Mouse (Mus musculus) heart, postnatal 14 days (tissue): ENCODE data around the gene Ngdn. TPM values are rescaled to one million over a fixed set of nuclear protein-coding genes. Genes with fewer than 3 reads are reported as not detected.
"Not testable (repeated sequence)": the region's sequence is repeated elsewhere in the genome, so short reads cannot be mapped to it uniquely, and the experiment has no call there.

Experiments
- DNase-seq, 2 experiments: peaks; one replicate each; pipeline ENCODE4 v3.0.0; 2021 to 2022
- intact Hi-C: fragments of 180-260 bp; cut with DNase I; formaldehyde crosslinking; loops from one replicate; pipeline ENCODE4 v1.15.1; 2025
- long read RNA-seq, 2 experiments: library from polyadenylated mRNA; stranded (forward); transcript quantifications; one replicate each; pipeline ENCODE4 v2.0.0; 2021
- total RNA-seq, 2 experiments: library from RNA; stranded (reverse); gene quantifications; 2 replicates each; pipeline ENCODE4 v1.2.3; 2021

Gene Ngdn
- 10 to 100 TPM; 23.4 to 28.4 TPM for total RNA-seq
- long read RNA-seq, experiment 1, transcript Ngdn-201 (11 exons, 1,200 nt), result major isoform, 67 of 71 reads
- long read RNA-seq, experiment 1, partial matches to known transcripts, result 1 of 71 reads
- long read RNA-seq, experiment 1, other reads (novel, unspliced or antisense), result 3 of 71 reads
- long read RNA-seq, experiment 2, transcript Ngdn-201 (11 exons, 1,200 nt), result major isoform, 66 of 73 reads
- long read RNA-seq, experiment 2, partial matches to known transcripts, result 4 of 73 reads
- long read RNA-seq, experiment 2, other reads (novel, unspliced or antisense), result 3 of 73 reads

- peak; percentile 98 to 99 for DNase-seq
Observed at GRCm38 (mm10) chr14:55014991-55015766, at the start of gene Ngdn. Gene Ngdn, plus strand, starts transcription at chr14:55015454.

GRCm38 (mm10) chr14:54965631-54966030, 49.6 kb upstream of the Ngdn start:
- intact Hi-C loops, result no loop called here
- DNase-seq, result no peak

More at GRCm38 (mm10) chr14:55014991-55015766, at the start of gene Ngdn:
- intact Hi-C loops, result loop anchor here (2.0 to 10.0 kb wide), 3 partner anchors 114 to 330 kb away; partner anchors contain the start of genes 1700123O20Rik and Acin1

GRCm38 (mm10) chr14:54966320-54966977, 48.8 kb upstream of the Ngdn start, which contains the start of gene Myh6:
Gene Myh6, minus strand, starts transcription at chr14:54966927.
- intact Hi-C loops, result no loop called here
- DNase-seq, result peak in 1 of 2 experiments; percentile 47

- intact Hi-C loops, result no loop called here
- DNase-seq, result no peak
Observed at GRCm38 (mm10) chr14:54967874-54968273, 47.4 kb upstream of the Ngdn start.

- peak; percentile 65 to 78 for DNase-seq
- intact Hi-C loops, result no loop called here
Observed at GRCm38 (mm10) chr14:54968344-54968743, 46.9 kb upstream of the Ngdn start.

GRCm38 (mm10) chr14:54972786-54973185, 42.5 kb upstream of the Ngdn start:
- DNase-seq, intact Hi-C loops: not testable (repeated sequence)

DNA sequence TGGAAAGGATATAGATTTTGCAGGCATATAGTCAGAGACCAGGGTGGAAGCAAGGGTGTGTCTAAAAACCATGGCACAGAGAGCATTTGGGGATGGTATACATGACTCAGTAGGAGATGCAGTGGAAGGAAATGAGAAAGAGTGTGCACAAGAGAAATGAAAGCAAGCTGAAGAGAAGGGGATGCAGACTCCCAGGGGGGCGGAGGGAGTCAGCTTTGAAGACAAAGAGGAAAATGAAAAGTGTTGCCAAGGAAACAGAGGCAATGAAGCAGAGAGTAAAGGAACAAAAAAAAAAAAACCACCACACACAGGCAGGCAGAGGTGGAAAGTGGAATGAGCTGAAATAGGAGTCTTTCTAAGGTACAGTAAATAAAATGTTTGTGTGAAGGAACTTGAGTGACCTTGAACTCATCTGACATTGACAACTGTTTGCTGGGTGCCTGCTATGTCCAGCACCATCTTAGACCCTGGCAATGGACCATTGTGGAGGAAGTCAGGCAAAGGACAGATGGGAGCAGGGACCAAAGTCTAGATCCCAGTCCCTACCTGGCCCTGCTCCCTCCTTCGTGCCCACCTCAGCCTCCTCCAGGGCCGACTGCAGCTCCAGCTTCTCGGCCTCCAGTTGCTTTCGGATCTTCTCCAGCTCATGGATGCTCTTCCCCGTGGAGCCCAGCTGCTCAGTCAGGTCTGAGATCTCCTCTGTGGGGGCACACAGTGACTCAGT, 41.0 kb upstream of the Ngdn start:
- intact Hi-C loops, result loop anchor here (2.0 kb wide), 1 partner anchor 25 kb away; no protein-coding TSS in a partner anchor
- DNase-seq, result no peak

DNA sequence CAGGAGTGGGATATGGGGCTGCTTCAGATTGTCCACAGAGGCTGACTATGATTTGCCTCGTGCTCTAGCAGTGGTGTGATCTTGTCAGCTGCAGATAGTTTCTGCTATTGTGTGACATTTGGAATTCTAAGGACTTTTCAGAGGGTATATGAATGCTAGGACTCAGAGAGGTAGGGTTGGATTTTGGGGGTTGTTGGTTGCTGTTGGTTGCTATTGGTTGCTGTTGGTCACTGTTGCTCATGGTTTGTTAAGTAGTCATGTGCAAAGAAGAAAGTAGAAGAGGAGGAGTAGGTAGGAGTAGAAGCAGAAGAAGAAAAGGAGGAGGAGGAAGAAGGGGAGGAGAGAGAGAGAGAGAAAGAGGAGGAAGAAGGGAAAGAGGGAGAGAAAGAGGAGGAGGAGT, 38.6 kb upstream of the Ngdn start, which contains the start of gene Gm17428:
Gene Gm17428, plus strand, starts transcription at position 301 of the 400 bp plus-strand sequence.
- DNase-seq, result no peak
- intact Hi-C loops, result no loop called here

- DNase-seq, result no peak
- intact Hi-C loops, result no loop called here
Observed at GRCm38 (mm10) chr14:54978664-54979063, 36.6 kb upstream of the Ngdn start.

- intact Hi-C loops, result no loop called here
- no peak for DNase-seq
Observed at GRCm38 (mm10) chr14:54981934-54982333, 33.3 kb upstream of the Ngdn start.

DNA sequence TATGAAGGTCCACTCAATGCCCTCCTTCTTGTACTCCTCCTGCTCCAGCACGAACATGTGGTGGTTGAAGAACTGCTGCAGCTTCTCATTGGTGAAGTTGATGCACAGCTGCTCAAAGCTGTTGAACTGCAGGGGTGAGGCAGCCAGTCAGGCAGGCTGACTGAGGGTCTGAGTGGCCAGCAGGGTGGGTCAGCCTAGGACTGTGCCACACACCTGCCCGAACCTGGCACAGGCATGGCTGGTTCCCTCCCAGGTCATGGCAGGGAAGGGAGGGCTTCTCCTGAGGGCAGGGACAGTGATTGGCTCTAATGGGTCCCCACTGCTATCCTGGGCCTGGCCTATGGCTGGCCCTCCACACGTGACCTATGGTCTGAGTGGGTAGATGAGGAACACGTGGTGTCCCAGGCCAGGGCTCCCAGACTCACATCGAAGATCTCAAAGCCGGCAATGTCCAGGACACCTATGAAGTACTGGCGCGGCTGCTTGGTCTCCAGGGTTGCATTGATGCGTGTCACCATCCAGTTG, 26.8 kb upstream of the Ngdn start:
- intact Hi-C loops, DNase-seq: not testable (repeated sequence)

DNA sequence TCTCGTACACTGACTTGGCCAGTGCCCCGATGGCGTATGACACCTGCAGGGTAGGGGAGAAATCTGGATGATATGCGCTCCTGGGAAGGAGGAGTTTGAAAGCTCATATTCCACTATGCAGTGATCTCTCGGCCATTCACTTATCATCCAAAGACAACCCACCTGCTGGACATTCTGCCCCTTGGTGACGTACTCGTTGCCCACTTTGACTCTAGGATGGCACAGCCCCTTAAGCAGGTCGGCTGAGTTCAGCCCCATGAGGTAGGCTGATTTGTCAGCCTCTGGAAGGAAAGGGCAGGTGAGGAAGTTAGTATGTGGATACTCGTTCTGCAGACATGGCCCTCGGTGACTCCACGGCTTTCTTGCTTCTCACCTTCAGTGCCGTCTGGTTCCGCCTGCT, 26.4 kb upstream of the Ngdn start:
- intact Hi-C loops, result no loop called here

DNA sequence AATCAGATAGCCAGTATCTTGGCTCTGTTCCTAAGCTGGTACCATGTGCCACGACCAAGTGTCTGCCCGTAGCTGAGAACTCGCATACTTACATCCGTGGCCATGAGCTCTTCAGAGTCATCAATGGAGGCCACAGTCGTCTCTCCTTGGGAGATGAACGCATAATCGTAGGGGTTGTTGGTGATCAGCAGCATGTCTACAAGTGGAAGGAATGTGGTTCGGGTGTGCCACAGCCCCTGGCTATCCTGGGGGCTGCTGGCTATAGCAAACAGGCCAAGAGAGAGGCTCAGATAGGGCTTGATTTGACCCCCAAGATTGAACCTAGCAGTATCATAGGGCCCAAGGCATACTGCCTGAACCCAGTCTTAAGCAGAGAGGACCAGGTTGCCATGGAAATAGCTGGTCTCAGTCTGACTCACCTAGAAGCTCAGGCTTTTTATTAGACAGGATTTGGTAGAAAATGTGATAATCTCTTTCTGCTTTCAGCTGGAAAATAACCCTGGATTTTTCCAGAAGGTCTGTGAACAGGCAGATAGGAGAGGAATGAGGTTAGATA, 25.3 kb upstream of the Ngdn start:
- DNase-seq, result no peak
- intact Hi-C loops, result no loop called here

More for the DNA sequence above, 26.4 kb upstream of the Ngdn start:
- no peak for DNase-seq

DNA sequence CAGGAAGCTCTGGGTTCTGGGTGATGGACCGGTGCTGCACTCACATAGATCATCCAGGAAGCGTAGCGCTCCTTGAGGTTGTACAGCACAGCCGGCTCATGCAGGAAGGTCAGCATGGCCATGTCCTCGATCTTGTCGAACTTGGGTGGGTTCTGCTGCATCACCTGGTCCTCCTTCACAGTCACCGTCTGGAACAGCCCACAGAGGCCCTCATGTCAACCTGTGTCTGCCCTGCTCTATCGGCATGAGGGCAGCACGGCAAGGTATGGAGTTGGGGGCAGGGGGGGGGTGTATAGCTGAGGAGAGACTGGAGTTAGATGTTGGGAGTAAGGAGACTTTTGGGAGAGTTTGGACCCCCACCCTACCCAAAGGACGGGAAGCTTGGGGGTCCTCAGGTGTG, 23.1 kb upstream of the Ngdn start:
- no peak for DNase-seq
- intact Hi-C loops, result no loop called here

GRCm38 (mm10) chr14:54993636-54994035, 21.6 kb upstream of the Ngdn start:
- intact Hi-C loops, result no loop called here
- peak in 1 of 2 experiments; percentile 13 for DNase-seq

DNA sequence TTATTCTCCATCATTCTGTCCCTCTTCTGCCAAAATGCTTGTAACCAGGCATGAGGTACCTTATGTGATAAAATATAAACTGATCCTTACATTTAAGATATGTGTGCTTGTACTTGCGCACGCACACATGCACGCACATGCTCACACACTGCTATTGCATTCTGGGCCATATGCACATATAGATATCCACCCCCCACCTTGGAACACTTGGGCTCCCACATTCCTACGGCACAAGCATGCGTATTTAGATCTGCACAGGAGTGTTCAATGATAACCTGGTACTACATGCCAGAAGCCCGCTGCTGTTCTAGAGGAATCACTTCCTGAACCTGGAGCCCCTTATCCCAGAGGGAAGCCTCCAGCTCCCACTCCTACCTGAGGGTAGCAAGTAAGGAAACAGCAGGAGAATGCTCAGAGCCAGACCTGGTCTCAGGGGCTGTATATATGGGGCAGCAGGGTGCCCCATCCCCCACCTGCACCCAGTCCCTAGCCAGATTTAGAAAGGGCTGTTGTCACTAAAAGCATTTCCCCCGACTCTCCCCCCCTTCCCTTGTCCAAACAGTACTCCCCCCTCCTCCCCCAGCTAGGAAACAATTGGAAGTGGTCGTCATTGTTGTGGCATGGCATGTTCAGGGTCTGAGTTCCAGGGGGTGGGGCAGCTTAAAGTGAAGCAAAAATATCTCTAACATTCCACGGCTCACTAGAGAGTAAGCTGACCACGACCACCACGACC, 21.0 kb upstream of the Ngdn start, which contains the start of gene Myh7:
Gene Myh7, minus strand, starts transcription at position 491 of the 733 bp plus-strand sequence.
- DNase-seq, result peak in 1 of 2 experiments; percentile 21

DNA sequence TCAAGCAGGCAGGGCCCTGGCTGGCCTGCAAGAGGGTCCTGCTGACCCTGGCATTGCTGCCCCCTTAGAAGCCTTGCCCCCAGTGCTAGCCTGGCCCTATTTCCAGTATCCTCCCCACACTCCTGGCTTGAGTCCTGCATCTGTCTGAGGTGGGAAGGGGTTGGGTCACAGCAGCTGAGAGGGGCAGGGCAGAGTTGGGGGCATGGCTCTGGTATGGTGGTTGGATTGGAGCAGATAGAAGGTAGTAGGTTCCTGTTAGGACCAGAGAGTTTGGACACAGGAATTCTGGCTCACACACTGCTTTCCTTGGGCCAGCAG, 20.4 kb upstream of the Ngdn start:
- intact Hi-C loops, result no loop called here
- DNase-seq, result no peak

More for the DNA sequence above, 21.0 kb upstream of the Ngdn start, which contains the start of gene Myh7:
- intact Hi-C loops, result no loop called here

- DNase-seq, result no peak
- intact Hi-C loops, result no loop called here
Observed at GRCm38 (mm10) chr14:54995457-54996138, 19.7 kb upstream of the Ngdn start.
